Mouse (Mus musculus): Measurements from ENCODE around the gene Idua. TPM values are rescaled to one million over a fixed set of nuclear protein-coding genes. Genes with fewer than 3 reads are reported as not detected.

The Idua gene
- 7.1 and 8.2 TPM in 2 replicates for polyA plus RNA-seq (2014; fragmentation: Nextera tagmentation; extraction: Ambion mirVana)

- DNase-seq (ENCODE audit: low spot score): no peak
Observed at GRCm38 (mm10) chr5:108659698-108660631, at the start of gene Idua. Gene Idua, plus strand, starts transcription at chr5:108660331.

DNA sequence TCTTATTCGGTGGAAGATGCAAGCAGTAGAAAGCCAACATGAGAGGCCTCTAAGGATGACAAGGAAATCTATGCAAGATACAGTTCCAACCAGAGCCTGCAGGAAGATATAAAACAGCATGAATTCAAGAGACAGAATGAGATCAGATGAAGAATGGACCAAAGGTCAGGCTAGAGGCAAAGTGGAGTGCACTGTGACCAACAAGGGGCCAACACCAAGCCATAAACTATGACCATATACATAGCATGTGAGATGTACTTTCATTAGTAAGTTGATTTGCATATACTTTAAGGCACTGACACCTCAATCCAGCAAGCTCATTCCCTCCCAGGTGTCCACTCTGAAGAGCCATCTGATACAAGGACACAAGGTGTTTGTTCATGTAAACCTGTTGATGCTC is 49.7 kb upstream of the Idua start:
- no peak overlapping the region for H3K27ac ChIP-seq (ENCODE audit: low read depth, low read length)
- no peaks in the 10 kb centered on the region for H3K27me3 ChIP-seq (ENCODE audit: control insufficient read depth, insufficient read depth, low read length)
- H3K4me2 ChIP-seq (ENCODE audit: low read depth): no peak overlapping the region
- DNase-seq (ENCODE audit: low spot score) (no peak), ATAC-seq (ENCODE audit: insufficient read depth, low FRiP score, low TSS enrichment) (no peak)
- no peaks in the 10 kb centered on the region for H3K4me1 ChIP-seq (ENCODE audit: control insufficient read depth, insufficient read depth, low read length)
- no peak overlapping the region for H3K9ac ChIP-seq (ENCODE audit: low read length)
- H3K9me3 ChIP-seq (ENCODE audit: control insufficient read depth, low read length): no peaks in the 10 kb centered on the region
- WGBS: 95% methylated on average over 1 of the region's 1 CpGs
- no peak overlapping the region for H3K4me3 ChIP-seq (ENCODE audit: low read depth, low read length)
- peaks cover 24% of the 10 kb centered on the region for H3K36me3 ChIP-seq (ENCODE audit: control insufficient read depth, insufficient read depth, low read length)

More at GRCm38 (mm10) chr5:108659698-108660631, at the start of gene Idua:
- Histone ChIP-seq H3K4me2 (ENCODE audit: low read depth) (peak within 1 kb of the TSS; percentile 80), H3K27ac (ENCODE audit: low read depth, low read length) (no peak within 1 kb of the TSS), H3K36me3 (ENCODE audit: control insufficient read depth, insufficient read depth, low read length) (0 out of 2 replicates have a peak, but pooled peaks cover 2% of the 10 kb centered on the region), H3K4me3 (ENCODE audit: low read depth, low read length) (peak within 1 kb of the TSS; percentile 57), H3K27me3 (ENCODE audit: control insufficient read depth, insufficient read depth, low read length) (no peaks in the 10 kb centered on the region), H3K9me3 (ENCODE audit: control insufficient read depth, low read length) (no peaks in the 10 kb centered on the region), H3K4me1 (ENCODE audit: control insufficient read depth, insufficient read depth, low read length) (peaks cover 7% of the 10 kb centered on the region; the same call in 1 of the 2 replicates), H3K9ac (ENCODE audit: low read length) (peak within 1 kb of the TSS; percentile 80)
- peak; percentile 60 for ATAC-seq (ENCODE audit: insufficient read depth, low FRiP score, low TSS enrichment)
- 13% methylated on average over 24 of the region's 24 CpGs for WGBS

DNA sequence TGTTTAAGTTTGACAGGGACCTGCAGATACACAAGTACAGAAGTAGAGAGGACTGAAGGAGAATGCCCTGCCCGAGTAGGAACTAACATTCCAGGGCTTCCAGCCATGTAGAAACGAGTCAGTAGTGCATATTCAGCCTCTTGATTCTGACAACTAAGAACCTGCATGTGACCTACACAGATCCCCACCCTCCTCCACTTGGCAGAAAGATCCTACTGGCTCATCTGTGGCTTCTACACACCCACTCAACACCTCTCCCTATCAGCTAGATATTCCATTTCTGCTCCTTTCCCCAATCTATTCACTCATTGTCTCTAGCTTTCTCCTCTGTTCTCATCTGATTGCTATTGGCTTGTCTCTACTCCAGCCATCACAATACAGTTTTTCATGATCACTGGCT is 38.3 kb upstream of the Idua start:
- whole genome bisulfite sequencing: 65% methylated on average over 2 of the region's 2 CpGs
- Histone ChIP-seq H3K27ac (ENCODE audit: low read depth, low read length) (no peak overlapping the region), H3K4me3 (ENCODE audit: low read depth, low read length) (no peak overlapping the region), H3K27me3 (ENCODE audit: control insufficient read depth, insufficient read depth, low read length) (no peaks in the 10 kb centered on the region), H3K36me3 (ENCODE audit: control insufficient read depth, insufficient read depth, low read length) (no peaks in the 10 kb centered on the region; the same call in none of the 2 replicates), H3K4me2 (ENCODE audit: low read depth) (no peak overlapping the region), H3K9me3 (ENCODE audit: control insufficient read depth, low read length) (no peaks in the 10 kb centered on the region), H3K4me1 (ENCODE audit: control insufficient read depth, insufficient read depth, low read length) (no peaks in the 10 kb centered on the region), H3K9ac (ENCODE audit: low read length) (no peak overlapping the region)
- no peak for ATAC-seq (ENCODE audit: insufficient read depth, low FRiP score, low TSS enrichment)
- DNase-seq (ENCODE audit: low spot score): no peak

DNA sequence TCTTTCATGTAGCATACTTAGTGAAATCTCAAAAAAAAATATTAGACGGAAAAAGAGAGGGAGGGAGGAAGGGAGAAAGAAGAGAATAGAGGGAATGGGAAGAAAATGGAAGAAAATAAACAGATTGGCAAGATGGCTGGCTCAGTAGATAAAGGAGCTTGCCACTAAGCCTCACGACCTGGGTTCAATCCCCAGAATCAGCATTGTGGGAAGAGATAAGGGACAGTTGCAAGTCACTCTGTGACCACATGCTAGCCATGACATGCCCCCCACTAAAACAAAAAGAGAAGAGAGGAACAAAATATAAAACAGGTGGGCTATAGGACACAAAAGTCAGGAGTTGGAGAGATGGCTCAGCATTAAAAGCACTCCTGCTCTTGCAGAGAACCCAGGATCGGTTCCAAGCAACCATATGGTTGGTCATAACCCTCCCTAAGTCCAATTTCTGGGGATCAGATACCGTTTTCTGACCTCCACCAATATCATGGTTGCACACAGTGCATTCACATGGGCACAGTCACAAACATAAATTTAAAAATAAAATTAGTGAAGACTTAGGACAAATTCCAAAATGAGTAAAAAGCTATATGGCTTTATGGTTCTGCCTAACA is 34.0 kb upstream of the Idua start:
- WGBS: 91% methylated on average over 4 of the region's 4 CpGs
- no peaks in the 10 kb centered on the region for H3K9me3 ChIP-seq (ENCODE audit: control insufficient read depth, low read length)
- H3K27me3 ChIP-seq (ENCODE audit: control insufficient read depth, insufficient read depth, low read length): no peaks in the 10 kb centered on the region
- peaks cover 6% of the 10 kb centered on the region; the same call in 1 of the 2 replicates for H3K4me1 ChIP-seq (ENCODE audit: control insufficient read depth, insufficient read depth, low read length)
- H3K36me3 ChIP-seq (ENCODE audit: control insufficient read depth, insufficient read depth, low read length): no peaks in the 10 kb centered on the region
- H3K4me3 ChIP-seq (ENCODE audit: low read depth, low read length): no peak overlapping the region
- no peak overlapping the region for H3K27ac ChIP-seq (ENCODE audit: low read depth, low read length)
- DNase-seq (ENCODE audit: low spot score): no peak
- no peak for ATAC-seq (ENCODE audit: insufficient read depth, low FRiP score, low TSS enrichment)
- H3K4me2 ChIP-seq (ENCODE audit: low read depth): no peak overlapping the region
- H3K9ac ChIP-seq (ENCODE audit: low read length): no peak overlapping the region

DNA sequence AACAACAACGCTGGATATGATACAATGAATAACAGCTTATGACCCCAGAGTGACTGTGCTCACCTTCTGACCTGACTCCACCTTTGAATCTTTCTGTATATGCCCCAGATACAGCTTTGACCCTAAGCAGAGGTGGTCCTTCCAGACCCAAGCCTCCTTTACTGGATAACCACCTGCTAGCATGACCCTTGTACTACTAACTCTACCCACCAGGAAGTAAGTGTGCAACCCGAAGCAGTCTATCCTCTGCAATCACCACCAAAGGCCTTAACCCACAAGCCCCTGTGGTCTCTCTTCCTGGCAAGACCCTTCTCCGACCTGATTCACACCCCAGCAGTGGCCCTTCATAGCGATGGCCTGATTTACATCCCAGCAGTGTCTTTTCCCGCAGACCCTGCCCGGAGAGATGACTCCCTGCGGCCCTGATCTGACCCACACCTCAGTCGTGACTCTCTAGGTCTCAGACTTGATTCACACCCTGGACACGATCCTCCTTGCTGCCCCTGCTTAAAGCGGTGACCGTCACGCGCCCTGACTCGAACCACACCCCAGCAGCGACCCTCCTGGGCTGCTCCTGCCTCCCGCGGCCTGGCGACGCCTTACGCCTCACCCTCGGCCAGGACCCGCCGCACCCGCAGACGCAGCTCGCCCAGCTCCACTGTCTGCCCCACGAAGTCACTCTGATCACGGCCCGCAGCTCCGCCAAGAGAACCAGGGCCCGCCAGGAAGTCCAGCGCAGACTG is 31.1 kb upstream of the Idua start:
- H3K4me3 ChIP-seq (ENCODE audit: low read depth, low read length): peak overlapping the region; percentile 63
- DNase-seq (ENCODE audit: low spot score): no peak
- WGBS: 2% methylated on average over 32 of the region's 32 CpGs

DNA sequence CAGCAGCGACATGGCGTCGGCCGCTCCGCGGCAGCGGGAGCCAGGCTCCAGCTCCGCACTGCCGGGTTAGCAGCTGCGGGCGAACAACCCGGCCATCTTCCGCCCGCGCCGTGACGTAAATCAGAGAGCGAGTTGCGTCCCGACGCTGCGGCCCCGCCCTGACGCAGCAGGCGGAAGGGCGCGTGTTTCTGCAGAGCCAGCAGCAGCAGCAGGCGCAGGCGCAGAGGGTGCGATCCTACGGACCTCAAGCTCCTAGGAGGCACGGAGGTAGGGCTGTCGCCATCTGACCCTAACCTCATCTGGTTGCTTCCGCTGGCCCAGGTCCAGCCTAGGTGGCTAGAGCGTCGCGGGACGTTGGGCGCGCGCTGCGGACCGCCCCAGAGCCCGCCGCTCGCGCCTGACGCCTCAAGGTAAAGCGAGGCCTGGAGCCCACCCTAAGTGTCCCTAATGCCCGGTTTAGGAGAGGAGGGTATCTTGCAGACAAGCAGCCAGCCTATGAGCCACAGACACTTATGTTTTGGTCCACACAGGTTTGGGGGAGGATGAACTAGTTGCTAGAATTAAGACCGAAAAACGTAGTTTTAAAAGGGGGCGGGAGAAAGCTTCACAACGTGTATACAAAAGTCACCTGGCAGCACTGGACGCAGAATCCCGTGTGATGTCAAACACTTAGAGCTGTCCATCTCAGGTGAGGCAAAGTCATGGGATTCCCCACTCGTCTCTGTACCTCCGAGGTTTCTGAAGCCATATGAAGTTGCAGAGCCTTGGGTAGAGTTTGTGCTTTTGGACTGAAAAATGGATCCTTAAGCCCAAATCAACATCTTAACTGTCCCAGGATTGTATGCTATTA is 30.3 kb upstream of the Idua start, which contains the start of the genes Gak and Tmem175:
Gene Gak, minus strand, starts transcription at position 122 of the 850 bp plus-strand sequence.
Gene Tmem175, plus strand, starts transcription at position 137 of the 850 bp plus-strand sequence.
- H3K27ac ChIP-seq (ENCODE audit: low read depth, low read length): peak within 1 kb of the TSS; percentile 73
- DNase-seq (ENCODE audit: low spot score) (peak; percentile 96), ATAC-seq (ENCODE audit: insufficient read depth, low FRiP score, low TSS enrichment) (peak; percentile 94)
- peak within 1 kb of the TSS; percentile 63 for H3K4me3 ChIP-seq (ENCODE audit: low read depth, low read length)
- H3K4me1 ChIP-seq (ENCODE audit: control insufficient read depth, insufficient read depth, low read length): peaks cover 6% of the 10 kb centered on the region; the same call in 1 of the 2 replicates
- H3K9ac ChIP-seq (ENCODE audit: low read length): peak within 1 kb of the TSS; percentile 85
- WGBS: under 1% methylated on average over 58 of the region's 58 CpGs
- no peaks in the 10 kb centered on the region for H3K27me3 ChIP-seq (ENCODE audit: control insufficient read depth, insufficient read depth, low read length)
- H3K36me3 ChIP-seq (ENCODE audit: control insufficient read depth, insufficient read depth, low read length): no peaks in the 10 kb centered on the region
- H3K9me3 ChIP-seq (ENCODE audit: control insufficient read depth, low read length): no peaks in the 10 kb centered on the region
- H3K4me2 ChIP-seq (ENCODE audit: low read depth): peak within 1 kb of the TSS; percentile 79

More for the DNA sequence above, 31.1 kb upstream of the Idua start:
- no peaks in the 10 kb centered on the region for H3K27me3 ChIP-seq (ENCODE audit: control insufficient read depth, insufficient read depth, low read length)
- peak overlapping the region; percentile 79 for H3K4me2 ChIP-seq (ENCODE audit: low read depth)
- ATAC-seq (ENCODE audit: insufficient read depth, low FRiP score, low TSS enrichment): peak; percentile 88
- H3K4me1 ChIP-seq (ENCODE audit: control insufficient read depth, insufficient read depth, low read length): peaks cover 6% of the 10 kb centered on the region; the same call in 1 of the 2 replicates
- H3K27ac ChIP-seq (ENCODE audit: low read depth, low read length): peak overlapping the region; percentile 73
- no peaks in the 10 kb centered on the region for H3K9me3 ChIP-seq (ENCODE audit: control insufficient read depth, low read length)
- no peaks in the 10 kb centered on the region for H3K36me3 ChIP-seq (ENCODE audit: control insufficient read depth, insufficient read depth, low read length)
- peak overlapping the region; percentile 85 for H3K9ac ChIP-seq (ENCODE audit: low read length)

- WGBS: 82% methylated on average over 4 of the region's 4 CpGs
- no peak for ATAC-seq (ENCODE audit: insufficient read depth, low FRiP score, low TSS enrichment)
Observed at GRCm38 (mm10) chr5:108633676-108634075, 26.5 kb upstream of the Idua start.

More at GRCm38 (mm10) chr5:108633676-108634075, 26.5 kb upstream of the Idua start:
- no peak overlapping the region for H3K4me3 ChIP-seq (ENCODE audit: low read depth, low read length)
- no peak overlapping the region for H3K9ac ChIP-seq (ENCODE audit: low read length)
- DNase-seq (ENCODE audit: low spot score): no peak
- H3K9me3 ChIP-seq (ENCODE audit: control insufficient read depth, low read length): no peaks in the 10 kb centered on the region
- no peak overlapping the region for H3K27ac ChIP-seq (ENCODE audit: low read depth, low read length)
- H3K4me2 ChIP-seq (ENCODE audit: low read depth): no peak overlapping the region
- H3K4me1 ChIP-seq (ENCODE audit: control insufficient read depth, insufficient read depth, low read length): 0 out of 2 replicates have a peak, but pooled peaks cover 3% of the 10 kb centered on the region
- no peaks in the 10 kb centered on the region for H3K27me3 ChIP-seq (ENCODE audit: control insufficient read depth, insufficient read depth, low read length)
- no peaks in the 10 kb centered on the region for H3K36me3 ChIP-seq (ENCODE audit: control insufficient read depth, insufficient read depth, low read length)
